Mouse (Mus musculus) midbrain, embryonic 13.5 days (tissue): ENCODE measurements at regions not wholly inside any gene's neighbourhood (a gene's known extent, or its start where the extent isn't known, plus 50 kb on each side); places are given as distances from the start of the nearest gene placed in this dataset.
A peak's percentile ranks its signal among the peaks of the same experiment; 100 is the strongest.

Source experiments
- ATAC-seq: fragments of 200-750 bp; cut with Nextera tagmentation; 2 replicates; pipeline ENCODE4 v1.8.0; 2017; ENCODE audit warnings: mild to moderate bottlenecking, moderate TSS enrichment, moderate library complexity
- H3K27ac ChIP-seq: fragments of 300-500 bp; sonication (generic); 2 replicates; pipeline ENCODE4 v1.5.1; 2015; ENCODE audit warnings: inconsistent platforms, mild to moderate bottlenecking, moderate library complexity
- H3K27me3 ChIP-seq: fragments of 300-500 bp; sonication (generic); 2 replicates; pipeline ENCODE4 v1.6.1; 2015; ENCODE audit warnings: mild to moderate bottlenecking, inconsistent platforms
- H3K36me3 ChIP-seq: fragments of 300-500 bp; sonication (generic); 2 replicates; pipeline ENCODE4 v1.6.1; 2015; ENCODE audit warnings: mild to moderate bottlenecking, inconsistent platforms
- H3K4me1 ChIP-seq: fragments of 300-500 bp; sonication (generic); replicated peaks from 2 replicates; pipeline ENCODE4 v1.6.1; 2015; ENCODE audit warnings: inconsistent platforms
- H3K4me2 ChIP-seq: fragments of 300-500 bp; sonication (generic); replicated peaks from 2 replicates; pipeline ENCODE4 v1.6.1; 2015; ENCODE audit warnings: moderate library complexity, mild to moderate bottlenecking, inconsistent platforms
- H3K4me3 ChIP-seq: fragments of 300-500 bp; sonication (generic); replicated peaks from 2 replicates; pipeline ENCODE4 v1.5.1; 2015; ENCODE audit warnings: mild to moderate bottlenecking, inconsistent platforms
- H3K9ac ChIP-seq: fragments of 300-500 bp; sonication (generic); replicated peaks from 2 replicates; pipeline ENCODE4 v1.6.1; 2015; ENCODE audit warnings: mild to moderate bottlenecking, inconsistent platforms
- H3K9me3 ChIP-seq: fragments of 300-500 bp; sonication (generic); 2 replicates; pipeline ENCODE4 v1.6.1; 2016; ENCODE audit warnings: mild to moderate bottlenecking, inconsistent platforms
- WGBS: fragments of 180-500 bp; shearing (Covaris S2); methylation state at CpG from one replicate; pipeline ENCODE4 v1.1.7; 2015; 5-methylcytosine and 5-hydroxymethylcytosine counted together

GRCm38 (mm10) chr3:8310379-8311128, 1299.3 kb downstream of the Zfp704 start:
- Histone ChIP-seq H3K9ac (no peak overlapping the region), H3K27ac (peak overlapping the region; percentile 47), H3K4me3 (no peak overlapping the region), H3K9me3 (no peaks in the 10 kb centered on the region), H3K27me3 (no peaks in the 10 kb centered on the region), H3K4me2 (no peak overlapping the region), H3K36me3 (no peaks in the 10 kb centered on the region), H3K4me1 (peaks cover 13% of the 10 kb centered on the region; the same call in 1 of the 2 replicates)
- peak; percentile 98 for ATAC-seq
- WGBS: 24% methylated on average over 4 of the region's 4 CpGs

- Histone ChIP-seq H3K9ac (no peak overlapping the region), H3K4me3 (no peak overlapping the region), H3K27me3 (no peaks in the 10 kb centered on the region), H3K4me2 (no peak overlapping the region), H3K27ac (no peak overlapping the region), H3K36me3 (no peaks in the 10 kb centered on the region), H3K4me1 (peaks cover 13% of the 10 kb centered on the region; the same call in 1 of the 2 replicates), H3K9me3 (no peaks in the 10 kb centered on the region)
- 91% methylated on average over 3 of the region's 3 CpGs for WGBS
- ATAC-seq: no peak
Measured at GRCm38 (mm10) chr3:8307296-8307695, 1302.6 kb downstream of the Zfp704 start.

- Histone ChIP-seq H3K27me3 (no peaks in the 10 kb centered on the region), H3K4me1 (no peaks in the 10 kb centered on the region), H3K4me3 (no peak overlapping the region), H3K9me3 (no peaks in the 10 kb centered on the region), H3K27ac (no peak overlapping the region), H3K4me2 (no peak overlapping the region), H3K9ac (no peak overlapping the region), H3K36me3 (no peaks in the 10 kb centered on the region)
- ATAC-seq: no peak
Measured at GRCm38 (mm10) chr3:8304784-8305183, 1305.1 kb downstream of the Zfp704 start.

- no peak overlapping the region for H3K4me3 ChIP-seq
- no peaks in the 10 kb centered on the region for H3K27me3 ChIP-seq
- H3K27ac ChIP-seq: no peak overlapping the region
- no peaks in the 10 kb centered on the region for H3K4me1 ChIP-seq
- no peak for ATAC-seq
- WGBS: 85% methylated on average over 1 of the region's 1 CpGs
- no peak overlapping the region for H3K4me2 ChIP-seq
- H3K36me3 ChIP-seq: no peaks in the 10 kb centered on the region
- no peak overlapping the region for H3K9ac ChIP-seq
- no peaks in the 10 kb centered on the region for H3K9me3 ChIP-seq
Measured at GRCm38 (mm10) chr3:8293036-8293435, 1316.8 kb downstream of the Zfp704 start.

GRCm38 (mm10) chr3:8289558-8289957, 1320.3 kb downstream of the Zfp704 start:
- no peak overlapping the region for H3K4me3 ChIP-seq
- no peaks in the 10 kb centered on the region for H3K9me3 ChIP-seq
- no peaks in the 10 kb centered on the region for H3K4me1 ChIP-seq
- H3K36me3 ChIP-seq: no peaks in the 10 kb centered on the region
- no peak overlapping the region for H3K9ac ChIP-seq
- no peak overlapping the region for H3K4me2 ChIP-seq
- WGBS: 94% methylated on average over 2 of the region's 2 CpGs
- no peaks in the 10 kb centered on the region for H3K27me3 ChIP-seq
- no peak for ATAC-seq
- no peak overlapping the region for H3K27ac ChIP-seq

- no peak overlapping the region for H3K9ac ChIP-seq
- WGBS: 92% methylated on average over 1 of the region's 1 CpGs
- H3K36me3 ChIP-seq: no peaks in the 10 kb centered on the region
- ATAC-seq: no peak
- H3K27me3 ChIP-seq: no peaks in the 10 kb centered on the region
- H3K27ac ChIP-seq: no peak overlapping the region
- H3K4me1 ChIP-seq: no peaks in the 10 kb centered on the region
- no peak overlapping the region for H3K4me3 ChIP-seq
- H3K9me3 ChIP-seq: no peaks in the 10 kb centered on the region
- H3K4me2 ChIP-seq: no peak overlapping the region
Measured at GRCm38 (mm10) chr3:8288437-8288836, 1321.4 kb downstream of the Zfp704 start.

- Histone ChIP-seq H3K27me3 (no peaks in the 10 kb centered on the region), H3K4me1 (no peaks in the 10 kb centered on the region), H3K9ac (no peak overlapping the region), H3K4me3 (no peak overlapping the region), H3K9me3 (no peaks in the 10 kb centered on the region), H3K36me3 (no peaks in the 10 kb centered on the region), H3K27ac (no peak overlapping the region), H3K4me2 (no peak overlapping the region)
- WGBS: 71% methylated on average over 14 of the region's 14 CpGs
- no peak for ATAC-seq
Measured at GRCm38 (mm10) chr3:8284655-8285428, 1325.0 kb downstream of the Zfp704 start.

GRCm38 (mm10) chr3:8282411-8282810, 1327.5 kb downstream of the Zfp704 start:
- Histone ChIP-seq H3K36me3 (no peaks in the 10 kb centered on the region), H3K4me1 (no peaks in the 10 kb centered on the region), H3K9ac (no peak overlapping the region), H3K27ac (no peak overlapping the region), H3K4me3 (no peak overlapping the region), H3K9me3 (no peaks in the 10 kb centered on the region), H3K4me2 (no peak overlapping the region), H3K27me3 (no peaks in the 10 kb centered on the region)
- no peak for ATAC-seq
- WGBS: 64% methylated on average over 2 of the region's 2 CpGs

- Histone ChIP-seq H3K36me3 (no peaks in the 10 kb centered on the region), H3K9me3 (no peaks in the 10 kb centered on the region), H3K27me3 (no peaks in the 10 kb centered on the region), H3K4me2 (no peak overlapping the region), H3K27ac (no peak overlapping the region), H3K4me1 (no peaks in the 10 kb centered on the region), H3K4me3 (no peak overlapping the region), H3K9ac (no peak overlapping the region)
- WGBS: 74% methylated on average over 1 of the region's 1 CpGs
- ATAC-seq: no peak
Measured at GRCm38 (mm10) chr3:8276661-8277060, 1333.2 kb downstream of the Zfp704 start.

- Histone ChIP-seq H3K4me3 (no peak overlapping the region), H3K27me3 (no peaks in the 10 kb centered on the region), H3K27ac (no peak overlapping the region), H3K4me1 (no peaks in the 10 kb centered on the region), H3K4me2 (no peak overlapping the region), H3K9ac (no peak overlapping the region), H3K9me3 (no peaks in the 10 kb centered on the region), H3K36me3 (no peaks in the 10 kb centered on the region)
- 76% methylated on average over 3 of the region's 3 CpGs for WGBS
- no peak for ATAC-seq
Measured at GRCm38 (mm10) chr3:8270935-8271298, 1339.0 kb downstream of the Zfp704 start.

- H3K4me1 ChIP-seq: no peaks in the 10 kb centered on the region
- no peaks in the 10 kb centered on the region for H3K36me3 ChIP-seq
- no peak for ATAC-seq
- H3K9me3 ChIP-seq: no peaks in the 10 kb centered on the region
- no peak overlapping the region for H3K9ac ChIP-seq
- H3K27me3 ChIP-seq: no peaks in the 10 kb centered on the region
- H3K4me3 ChIP-seq: no peak overlapping the region
- no peak overlapping the region for H3K4me2 ChIP-seq
- 47% methylated on average over 1 of the region's 1 CpGs for WGBS
- no peak overlapping the region for H3K27ac ChIP-seq
Measured at GRCm38 (mm10) chr3:8270009-8270934, 1339.6 kb downstream of the Zfp704 start.

GRCm38 (mm10) chr3:8265783-8266182, 1344.1 kb downstream of the Zfp704 start:
- Histone ChIP-seq H3K4me1 (no peaks in the 10 kb centered on the region), H3K27me3 (no peaks in the 10 kb centered on the region), H3K4me3 (no peak overlapping the region), H3K27ac (no peak overlapping the region), H3K9me3 (no peaks in the 10 kb centered on the region), H3K36me3 (no peaks in the 10 kb centered on the region), H3K4me2 (no peak overlapping the region), H3K9ac (no peak overlapping the region)
- 81% methylated on average over 3 of the region's 3 CpGs for WGBS
- ATAC-seq: no peak
